Mouse (Mus musculus) hindbrain, embryonic 14.5 days (tissue): ENCODE results near the gene Znrf3. TPM values are rescaled to one million over a fixed set of nuclear protein-coding genes. Genes with fewer than 3 reads are reported as not detected.
"Not testable (repeated sequence)": the region's sequence is repeated elsewhere in the genome, so short reads cannot be mapped to it uniquely, and the experiment has no call there.

Source experiments
- ATAC-seq: fragments of 200-750 bp; cut with Nextera tagmentation; 2 replicates; pipeline ENCODE4 v1.8.0; 2017; ENCODE audit warnings: moderate number of reproducible peaks, mild to moderate bottlenecking, moderate TSS enrichment, moderate library complexity; ENCODE audit not compliant: low FRiP score
- DNase-seq: peaks from one replicate; pipeline ENCODE4 v3.0.0-alpha.2; 2015; ENCODE audit warnings: low spot score
- H3K27ac ChIP-seq: fragments of 300-500 bp; sonication (generic); 2 replicates; pipeline ENCODE4 v1.5.1; 2014; ENCODE audit warnings: mild to moderate bottlenecking, moderate library complexity
- H3K27me3 ChIP-seq: fragments of 300-500 bp; sonication (generic); 2 replicates; pipeline ENCODE4 v1.6.1; 2014; ENCODE audit warnings: mild to moderate bottlenecking, low read length, mixed read lengths; ENCODE audit not compliant: control insufficient read depth, insufficient read depth
- H3K36me3 ChIP-seq: fragments of 300-500 bp; sonication (generic); replicated peaks from 2 replicates; pipeline ENCODE4 v1.6.1; 2014; ENCODE audit not compliant: control insufficient read depth, insufficient read depth
- H3K4me1 ChIP-seq: fragments of 300-500 bp; sonication (generic); replicated peaks from 2 replicates; pipeline ENCODE4 v1.6.1; 2014; ENCODE audit warnings: antibody characterized with exemption, low read length, mixed read lengths; ENCODE audit not compliant: control insufficient read depth, insufficient read depth
- H3K4me2 ChIP-seq: fragments of 300-500 bp; sonication (generic); replicated peaks from 2 replicates; pipeline ENCODE4 v1.6.1; 2014; ENCODE audit warnings: mild to moderate bottlenecking, moderate library complexity
- H3K4me3 ChIP-seq: fragments of 300-500 bp; sonication (generic); replicated peaks from 2 replicates; pipeline ENCODE4 v1.5.1; 2014; ENCODE audit warnings: mild to moderate bottlenecking, low read length
- H3K9ac ChIP-seq: fragments of 300-500 bp; sonication (generic); 2 replicates; pipeline ENCODE4 v1.6.1; 2014
- H3K9me3 ChIP-seq: fragments of 300-500 bp; sonication (generic); 2 replicates; pipeline ENCODE4 v1.6.1; 2016; ENCODE audit warnings: low read length; ENCODE audit not compliant: control insufficient read depth
- WGBS: fragments of 180-500 bp; shearing (Covaris S2); extraction: QIAGEN DNeasy Blood & Tissue Kit; methylation state at CpG from one replicate; pipeline ENCODE4 v1.1.7; 2014; 5-methylcytosine and 5-hydroxymethylcytosine counted together
- polyA plus RNA-seq: library from polyadenylated mRNA; unstranded; fragments of >200 nt; fragmentation: Nextera tagmentation; extraction: Ambion mirVana; gene quantifications from 2 replicates; pipeline ENCODE4 v1.2.1, GENCODE M21; 2014

The Znrf3 gene
- polyA plus RNA-seq, 1 experiment from 2014 or later, result 7.6 TPM

DNA sequence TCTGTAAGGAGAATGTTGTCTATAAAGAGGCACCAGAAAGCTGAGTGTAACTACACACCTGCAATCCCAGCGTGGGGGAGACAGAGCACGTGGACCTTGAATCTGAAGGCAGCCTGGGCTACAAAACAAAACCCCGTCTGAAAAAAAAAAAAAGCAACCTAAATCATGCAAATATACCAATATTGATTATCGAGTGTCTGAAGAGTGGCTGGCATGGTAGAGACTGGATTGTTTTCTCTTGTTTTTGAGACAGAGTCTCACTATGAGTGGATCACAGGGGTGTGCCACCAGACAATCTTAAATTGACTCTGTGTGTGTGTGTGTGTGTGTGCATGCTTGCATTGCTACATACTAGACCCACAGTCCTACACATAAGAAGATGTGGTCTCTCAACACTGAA, 32.2 kb upstream of the Znrf3 start:
- no peak overlapping the region for H3K27ac ChIP-seq
- no peaks in the 10 kb centered on the region for H3K4me1 ChIP-seq
- H3K36me3 ChIP-seq, result no peaks in the 10 kb centered on the region
- ATAC-seq (no peak), DNase-seq (no peak)
- no peaks in the 10 kb centered on the region for H3K9me3 ChIP-seq
- no peak overlapping the region for H3K4me2 ChIP-seq
- H3K9ac ChIP-seq, result no peak overlapping the region
- 86% methylated on average over 4 of the region's 4 CpGs for WGBS
- no peak overlapping the region for H3K4me3 ChIP-seq
- H3K27me3 ChIP-seq, result no peaks in the 10 kb centered on the region

DNA sequence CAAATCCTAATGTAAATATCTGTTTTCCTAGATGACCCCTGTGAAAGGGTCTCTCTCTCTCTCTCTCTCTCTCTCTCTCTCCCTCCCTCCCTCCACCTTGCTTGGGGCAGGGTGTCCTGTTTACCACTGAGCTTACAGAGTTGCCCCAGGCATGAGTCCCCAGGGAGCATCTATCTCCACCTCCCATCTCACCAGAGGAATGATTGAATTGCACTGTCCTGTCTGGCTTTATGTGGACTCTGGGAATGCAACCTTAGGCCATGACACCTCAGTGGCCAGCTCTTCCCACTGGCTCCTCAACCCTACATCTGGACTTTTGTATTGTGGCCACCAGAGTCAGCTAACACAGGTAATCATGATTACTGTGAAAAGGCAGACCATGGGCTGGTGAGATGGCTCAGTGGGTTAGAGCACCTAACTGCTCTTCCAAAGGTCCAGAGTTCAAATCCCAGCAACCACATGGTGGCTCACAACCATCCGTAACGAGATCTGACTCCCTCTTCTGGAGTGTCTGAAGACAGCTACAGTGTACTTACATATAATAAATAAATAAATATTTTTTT, 31.0 kb upstream of the Znrf3 start:
- H3K27ac ChIP-seq, H3K4me2 ChIP-seq, H3K9ac ChIP-seq, H3K27me3 ChIP-seq, H3K36me3 ChIP-seq, H3K4me3 ChIP-seq, H3K9me3 ChIP-seq, ATAC-seq, DNase-seq, H3K4me1 ChIP-seq: not testable (repeated sequence)
- WGBS, result no CpG with 5 or more reads among the region's 2 CpGs

DNA sequence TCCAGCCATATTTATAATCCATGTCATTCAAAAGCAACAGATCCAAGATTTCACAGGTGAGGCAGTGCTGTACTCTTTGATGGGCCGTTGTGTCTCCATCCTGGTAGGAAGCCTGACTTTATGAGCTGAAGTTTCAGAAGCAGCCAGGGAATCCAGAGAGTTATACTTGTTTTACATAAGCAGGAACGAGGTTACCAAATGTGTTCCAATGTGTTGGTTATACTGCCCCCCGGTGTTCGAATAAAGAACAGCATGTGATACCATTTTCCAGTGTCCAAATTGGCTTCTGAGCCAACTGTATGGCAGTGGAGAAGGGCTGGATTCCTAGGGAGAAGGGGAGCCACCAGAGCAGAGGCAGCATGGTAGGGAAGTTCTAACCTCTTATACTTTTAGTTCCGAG, 29.5 kb upstream of the Znrf3 start:
- no peak overlapping the region for H3K4me2 ChIP-seq

DNA sequence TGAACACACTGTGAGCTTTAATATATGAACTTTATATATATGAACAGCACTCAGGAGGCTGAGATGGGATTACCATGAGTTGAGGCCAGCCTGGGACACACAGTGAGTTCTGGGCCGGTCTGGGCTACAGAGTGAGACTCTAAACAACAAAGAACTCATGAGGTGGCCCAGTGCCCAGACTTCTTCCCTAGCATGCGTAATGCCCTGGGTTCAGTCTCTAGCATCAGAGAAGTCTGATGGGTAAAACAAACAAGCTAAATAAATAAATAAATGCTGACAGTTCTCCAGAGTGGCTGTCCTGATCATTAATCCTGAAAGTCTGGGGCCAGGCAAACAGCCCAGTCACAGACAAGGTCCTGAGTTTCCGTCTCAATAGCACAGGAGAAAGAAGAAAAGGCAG, 25.4 kb upstream of the Znrf3 start:
- Histone ChIP-seq H3K4me3 (no peak overlapping the region), H3K4me1 (no peaks in the 10 kb centered on the region), H3K9ac (no peak overlapping the region), H3K4me2 (no peak overlapping the region), H3K27ac (no peak overlapping the region), H3K27me3 (no peaks in the 10 kb centered on the region), H3K36me3 (no peaks in the 10 kb centered on the region), H3K9me3 (no peaks in the 10 kb centered on the region)
- WGBS, result 68% methylated on average over 3 of the region's 3 CpGs
- DNase-seq (no peak), ATAC-seq (no peak)

More for the DNA sequence above, 29.5 kb upstream of the Znrf3 start:
- Histone ChIP-seq H3K9ac (no peak overlapping the region), H3K9me3 (no peaks in the 10 kb centered on the region), H3K27ac (no peak overlapping the region), H3K36me3 (no peaks in the 10 kb centered on the region), H3K27me3 (no peaks in the 10 kb centered on the region), H3K4me1 (no peaks in the 10 kb centered on the region), H3K4me3 (no peak overlapping the region)
- 17% methylated on average over 5 of the region's 5 CpGs for WGBS
- peak; percentile 92 for DNase-seq
- peak; percentile 24; the same call in 1 of the 2 replicates for ATAC-seq

DNA sequence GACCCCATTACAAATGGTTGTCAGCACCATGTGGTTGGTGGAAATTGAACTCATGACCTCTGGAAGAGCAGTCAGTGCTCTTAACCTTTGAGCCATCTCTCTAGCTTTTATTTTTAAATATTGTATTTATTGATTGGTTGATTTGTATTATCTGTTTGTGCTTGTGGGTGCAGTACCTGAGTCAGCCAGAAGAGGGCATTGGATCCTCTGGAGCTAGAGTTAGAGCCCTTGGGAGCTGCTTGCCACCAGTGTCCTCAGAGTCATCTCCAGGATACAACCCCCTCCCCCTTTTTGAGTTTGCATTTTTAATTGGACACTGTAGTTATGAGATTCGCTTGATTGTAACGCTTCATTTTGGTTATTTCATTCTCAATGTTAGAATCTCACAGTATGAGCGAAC, 24.4 kb upstream of the Znrf3 start:
- Histone ChIP-seq H3K4me2 (no peak overlapping the region), H3K9ac (no peak overlapping the region), H3K4me3 (no peak overlapping the region), H3K9me3 (no peaks in the 10 kb centered on the region), H3K27me3 (no peaks in the 10 kb centered on the region), H3K4me1 (no peaks in the 10 kb centered on the region), H3K36me3 (no peaks in the 10 kb centered on the region), H3K27ac (no peak overlapping the region)
- 83% methylated on average over 3 of the region's 3 CpGs for WGBS
- ATAC-seq, result no peak
- no peak for DNase-seq

DNA sequence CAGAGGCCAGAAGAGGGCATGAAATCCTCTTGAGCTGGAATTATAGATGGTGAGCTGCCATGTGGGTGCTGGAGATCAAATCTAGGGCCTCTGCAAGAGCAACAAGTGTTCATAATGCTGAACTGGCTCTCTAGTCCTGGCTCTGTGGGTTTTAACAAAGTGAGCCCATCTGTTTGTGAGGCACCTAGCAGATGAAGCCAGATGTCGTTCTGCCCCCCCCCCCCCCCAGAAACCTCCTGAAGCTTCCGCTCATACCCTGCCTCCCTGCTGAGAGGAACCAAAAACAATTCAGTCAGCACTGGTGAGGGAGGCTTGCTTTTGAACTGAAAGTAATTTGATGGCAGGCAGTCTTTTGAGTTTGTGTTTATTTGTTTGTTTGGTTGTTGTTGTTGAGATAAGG, 23.8 kb upstream of the Znrf3 start:
- ATAC-seq (no peak), DNase-seq (no peak)
- Histone ChIP-seq H3K27ac (no peak overlapping the region), H3K4me2 (no peak overlapping the region), H3K4me1 (no peaks in the 10 kb centered on the region), H3K36me3 (no peaks in the 10 kb centered on the region), H3K4me3 (no peak overlapping the region), H3K9me3 (no peaks in the 10 kb centered on the region), H3K27me3 (no peaks in the 10 kb centered on the region), H3K9ac (no peak overlapping the region)
- 50% methylated on average over 2 of the region's 2 CpGs for WGBS

DNA sequence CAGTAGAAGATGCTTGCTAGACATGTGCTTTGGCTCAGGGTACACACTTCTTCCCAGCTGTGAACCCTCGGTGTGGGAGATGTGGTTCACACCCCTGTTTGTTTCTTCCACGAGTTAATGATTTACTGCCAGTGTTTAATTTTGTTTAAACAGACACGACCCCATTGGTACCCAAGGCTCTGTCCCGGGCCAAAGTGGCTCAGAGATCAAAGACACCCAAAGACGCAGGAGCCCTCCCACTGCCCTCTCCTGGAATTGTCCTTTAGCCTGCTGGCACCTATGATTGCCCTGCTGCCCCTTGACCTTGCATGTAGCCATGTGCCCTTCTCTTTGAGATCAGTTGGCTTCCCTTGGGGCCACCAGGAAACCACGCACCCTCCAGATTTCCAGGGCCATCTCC, 7.3 kb upstream of the Znrf3 start:
- DNase-seq, result no peak
- Histone ChIP-seq H3K4me3 (no peak overlapping the region), H3K36me3 (no peaks in the 10 kb centered on the region), H3K9ac (no peak overlapping the region), H3K27me3 (no peaks in the 10 kb centered on the region), H3K9me3 (no peaks in the 10 kb centered on the region), H3K4me1 (no peaks in the 10 kb centered on the region), H3K27ac (no peak overlapping the region), H3K4me2 (no peak overlapping the region)
- ATAC-seq, result no peak
- 59% methylated on average over 6 of the region's 6 CpGs for WGBS

DNA sequence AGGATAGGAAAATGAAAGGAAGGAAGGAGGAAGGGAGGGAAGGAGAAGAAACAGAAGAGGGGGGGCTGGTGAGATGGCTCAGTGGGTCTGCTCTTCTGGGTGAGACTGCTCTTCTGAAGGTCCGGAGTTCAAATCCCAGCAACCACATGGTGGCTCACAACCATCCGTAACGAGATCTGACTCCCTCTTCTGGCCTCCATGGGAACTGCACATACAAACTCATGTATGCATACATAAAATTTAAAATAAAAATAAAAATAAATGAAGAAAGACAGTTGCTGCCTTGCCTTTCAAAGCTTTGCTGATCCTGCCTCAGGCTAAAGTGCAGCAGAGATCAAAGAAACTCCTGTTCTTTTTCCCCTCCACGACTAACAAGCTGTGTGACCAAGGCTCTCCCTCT, 6.7 kb upstream of the Znrf3 start:
- H3K27me3 ChIP-seq, result no peaks in the 10 kb centered on the region
- H3K9me3 ChIP-seq, result no peaks in the 10 kb centered on the region
- H3K4me3 ChIP-seq, result no peak overlapping the region
- H3K4me2 ChIP-seq, result no peak overlapping the region
- ATAC-seq (no peak), DNase-seq (no peak)
- H3K9ac ChIP-seq, result no peak overlapping the region
- WGBS, result 69% methylated on average over 4 of the region's 4 CpGs
- H3K27ac ChIP-seq, result no peak overlapping the region
- no peaks in the 10 kb centered on the region for H3K4me1 ChIP-seq
- H3K36me3 ChIP-seq, result no peaks in the 10 kb centered on the region

DNA sequence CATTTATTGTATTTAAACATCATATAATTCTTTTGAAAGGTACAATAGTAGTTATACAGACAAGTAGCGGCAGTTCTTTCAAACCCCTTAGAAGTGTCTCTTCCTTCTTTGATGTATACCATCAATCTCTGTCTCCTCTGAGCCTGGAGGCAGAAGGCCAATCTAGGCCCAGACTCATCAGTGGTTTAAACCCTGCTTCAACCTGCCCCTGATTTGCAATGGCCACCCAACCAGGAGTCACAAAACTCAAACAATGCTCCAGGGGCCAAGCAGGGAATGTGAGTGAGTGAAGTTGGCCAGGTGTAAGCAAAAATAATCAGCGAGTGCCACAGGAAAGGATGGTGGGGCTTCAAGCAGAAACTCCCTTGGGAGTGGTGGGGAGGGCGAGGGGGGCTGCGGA, 6.1 kb upstream of the Znrf3 start:
- no peak overlapping the region for H3K4me2 ChIP-seq
- 82% methylated on average over 4 of the region's 4 CpGs for WGBS
- no peak for ATAC-seq
- no peaks in the 10 kb centered on the region for H3K27me3 ChIP-seq
- H3K27ac ChIP-seq, result no peak overlapping the region
- no peaks in the 10 kb centered on the region for H3K36me3 ChIP-seq
- H3K4me1 ChIP-seq, result no peaks in the 10 kb centered on the region
- H3K4me3 ChIP-seq, result no peak overlapping the region
- no peak overlapping the region for H3K9ac ChIP-seq
- DNase-seq, result no peak
- H3K9me3 ChIP-seq, result no peaks in the 10 kb centered on the region

DNA sequence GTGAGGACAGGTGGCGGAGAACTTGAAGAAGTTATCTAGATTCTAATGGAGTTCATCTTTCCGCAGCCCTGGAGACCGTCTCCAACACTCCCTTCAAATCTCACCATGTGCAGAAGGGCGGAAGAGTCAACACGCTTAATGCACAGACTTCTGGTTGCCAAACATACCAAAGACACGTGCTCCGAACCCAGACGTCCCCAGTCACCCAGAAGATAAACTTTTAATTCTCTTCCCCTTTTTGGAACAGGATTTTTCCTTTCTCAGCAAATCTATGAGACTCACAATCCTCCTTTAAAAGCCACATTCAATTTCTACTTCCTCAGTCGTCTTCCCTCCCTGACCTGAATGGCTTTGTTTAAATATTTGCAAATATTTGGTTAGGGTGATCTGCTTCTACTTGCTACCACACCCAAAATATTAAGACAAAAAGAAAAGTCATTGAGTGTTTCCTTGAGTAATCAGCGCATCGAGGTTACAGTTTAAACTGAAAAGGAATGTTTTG, 856 bp upstream of the Znrf3 start:
- 0 out of 2 replicates have a peak, but pooled peaks cover 10% of the 10 kb centered on the region for H3K27me3 ChIP-seq
- no peaks in the 10 kb centered on the region for H3K36me3 ChIP-seq
- peak overlapping the region; percentile 10; the same call in 1 of the 2 replicates for H3K9ac ChIP-seq
- peak overlapping the region; percentile 78 for H3K4me3 ChIP-seq
- ATAC-seq, result no peak
- 16% methylated on average over 11 of the region's 11 CpGs for WGBS
- no peaks in the 10 kb centered on the region for H3K9me3 ChIP-seq
- no peak overlapping the region for H3K27ac ChIP-seq
- no peak for DNase-seq
- peaks cover 19% of the 10 kb centered on the region for H3K4me1 ChIP-seq
- peak overlapping the region; percentile 91 for H3K4me2 ChIP-seq
